Mouse (Mus musculus) megakaryocyte, adult 5-6 weeks (primary cell): Measurements from ENCODE around the gene Lax1. TPM values are rescaled to one million over a fixed set of nuclear protein-coding genes. Genes with fewer than 3 reads are reported as not detected.

Experiments
- ATAC-seq: 2 replicates; pipeline ENCODE4 v1.8.0; 2016; ENCODE audit warnings: mild to moderate bottlenecking, inconsistent platforms; ENCODE audit not compliant: poor library complexity, severe bottlenecking
- total RNA-seq, 2 experiments: library from RNA; stranded (forward) in 1 of 2; stranded (reverse) in 1 of 2; fragments of 153-499, 151-499 nt in 1 of 2; fragments of 221-1000, 200-1000 nt in 1 of 2; gene quantifications; 2 replicates each; pipeline versions ENCODE4 v1.2.3 to v1.2.4; 2015 to 2017

Lax1 gene
- total RNA-seq, 2 experiments from 2014 or later: 1.0 to 1.8 TPM

GRCm38 (mm10) chr1:133641163-133641562, 48.7 kb downstream of the Lax1 start:
- no peak for ATAC-seq

- ATAC-seq: no peak
Measured at GRCm38 (mm10) chr1:133638517-133638916, 51.4 kb downstream of the Lax1 start.

- no peak for ATAC-seq
Measured at GRCm38 (mm10) chr1:133632168-133632567, 57.7 kb downstream of the Lax1 start.

Other genes with a start within 250 kb of the Lax1 start
- 330 and 331 TPM in 2 replicates for gene Snrpe, start 79.8 kb downstream of the Lax1 start, total RNA-seq (2015)
- 228 and 311 TPM in 2 replicates for gene Snrpe, start 79.8 kb downstream of the Lax1 start, total RNA-seq (2017)
- 10.4 and 16.9 TPM in 2 replicates for gene Zbed6, start 29.2 kb downstream of the Lax1 start, total RNA-seq (2015)
- gene Zbed6, start 29.2 kb downstream of the Lax1 start, total RNA-seq (2017): 13.1 and 20.0 TPM in 2 replicates
- 14.4 and 19.1 TPM in 2 replicates for gene Gm38394, start 28.8 kb downstream of the Lax1 start, total RNA-seq (2015)
- gene Gm38394, start 28.8 kb downstream of the Lax1 start, total RNA-seq (2017): 5.9 and 8.7 TPM in 2 replicates
- 18.2 and 21.1 TPM in 2 replicates for gene Atp2b4, start 110.9 kb upstream of the Lax1 start, total RNA-seq (2015)
- 17.6 and 20.3 TPM in 2 replicates for gene Atp2b4, start 110.9 kb upstream of the Lax1 start, total RNA-seq (2017)
- gene Optc, start 217.9 kb upstream of the Lax1 start, total RNA-seq (2015): not detected in 2 replicates
- not detected in 2 replicates for gene Optc, start 217.9 kb upstream of the Lax1 start, total RNA-seq (2017)
- gene Prelp, start 231.3 kb upstream of the Lax1 start, total RNA-seq (2015): 0.21 and 0.33 TPM in 2 replicates
- gene Prelp, start 231.3 kb upstream of the Lax1 start, total RNA-seq (2017): 0.11 TPM in 1 of 2 replicates, not detected in the other